Mouse (Mus musculus) layer of hippocampus, adult 9-11 months (tissue): Measurements from ENCODE around the gene Psd.
A peak's percentile ranks its signal among the peaks of the same experiment; 100 is the strongest.

Experiments used
- DNase-seq: peaks from one replicate; pipeline ENCODE4 v3.0.0; 2022

Psd gene

DNA sequence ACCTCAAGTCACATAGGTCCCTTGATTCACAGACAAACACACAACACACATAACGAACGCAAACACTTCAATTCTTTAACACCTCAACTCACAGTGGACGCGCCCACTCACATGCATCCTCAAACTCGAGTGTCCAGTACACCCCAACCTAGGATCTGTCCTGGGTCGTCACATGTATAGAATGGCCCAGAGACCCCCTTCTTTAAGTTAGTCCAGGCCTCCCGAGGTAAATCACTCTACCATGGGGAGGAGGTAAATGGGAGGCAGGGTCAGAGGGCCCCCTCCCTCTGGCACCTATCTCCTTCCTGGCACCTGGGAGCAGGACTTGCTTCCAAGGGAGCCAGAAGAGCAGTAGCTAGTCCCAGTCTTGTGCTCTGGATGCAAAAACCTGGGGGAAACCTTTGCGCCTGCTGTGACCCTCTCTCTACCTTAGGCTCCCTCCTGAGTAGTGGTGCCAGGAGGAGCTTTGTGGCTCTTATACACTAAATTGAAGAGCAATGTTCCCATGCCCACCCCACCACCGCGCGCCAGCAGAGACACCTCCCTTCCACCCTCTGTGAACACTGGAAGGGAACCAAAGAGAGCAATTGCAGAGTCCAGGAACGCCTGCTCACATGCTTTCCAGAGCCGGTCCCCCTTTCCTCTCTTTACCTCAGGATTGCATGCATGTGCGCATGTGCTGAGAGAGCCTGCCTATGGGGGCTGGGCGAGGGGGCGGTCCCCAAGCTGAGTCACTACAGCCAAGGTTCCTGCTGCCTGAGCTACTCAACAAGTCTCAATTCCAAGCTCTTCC is 8.2 kb downstream of the Psd start:
- DNase-seq: peak; percentile 94

DNA sequence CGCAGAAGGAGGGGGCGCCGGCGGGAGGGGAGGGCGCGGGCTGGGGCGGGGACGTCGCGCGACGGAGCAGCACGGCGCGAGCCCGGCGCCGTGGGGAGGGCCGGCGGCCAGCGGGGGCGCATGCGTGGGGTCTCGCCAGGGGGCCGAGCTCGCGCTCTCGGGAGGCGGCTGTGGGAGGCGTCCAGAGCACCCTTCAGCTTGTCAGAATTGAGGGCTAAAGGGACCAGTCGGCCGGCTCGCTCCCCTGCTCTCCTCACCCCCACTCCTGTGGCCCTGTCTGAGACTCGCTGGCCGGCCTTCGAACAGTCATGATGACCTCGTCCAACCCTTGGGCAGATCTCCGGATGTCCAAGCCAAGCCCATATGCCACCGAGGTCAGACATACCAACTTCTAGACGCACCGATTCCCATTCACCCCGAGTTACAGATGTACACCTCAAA is 8.9 kb downstream of the Psd start:
- DNase-seq: peak; percentile 53

DNA sequence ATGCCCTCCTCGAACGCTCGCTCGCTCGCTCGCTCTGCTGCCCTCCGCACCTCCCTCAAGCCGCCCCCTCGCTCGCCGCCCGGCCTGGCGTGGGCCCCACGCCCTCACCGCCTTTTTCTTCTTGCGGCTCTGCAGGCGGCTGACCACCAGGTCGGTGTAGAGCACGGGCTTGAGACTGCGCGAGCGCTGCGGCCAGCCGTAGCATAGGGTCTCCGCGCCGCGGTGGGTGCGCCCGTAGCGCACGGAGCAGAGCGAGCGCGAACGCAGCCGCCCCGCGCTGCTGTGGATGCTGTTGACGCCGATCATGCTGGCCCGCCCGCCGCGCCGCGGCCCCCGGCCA is 9.4 kb downstream of the Psd start:
- DNase-seq: peak; percentile 4

DNA sequence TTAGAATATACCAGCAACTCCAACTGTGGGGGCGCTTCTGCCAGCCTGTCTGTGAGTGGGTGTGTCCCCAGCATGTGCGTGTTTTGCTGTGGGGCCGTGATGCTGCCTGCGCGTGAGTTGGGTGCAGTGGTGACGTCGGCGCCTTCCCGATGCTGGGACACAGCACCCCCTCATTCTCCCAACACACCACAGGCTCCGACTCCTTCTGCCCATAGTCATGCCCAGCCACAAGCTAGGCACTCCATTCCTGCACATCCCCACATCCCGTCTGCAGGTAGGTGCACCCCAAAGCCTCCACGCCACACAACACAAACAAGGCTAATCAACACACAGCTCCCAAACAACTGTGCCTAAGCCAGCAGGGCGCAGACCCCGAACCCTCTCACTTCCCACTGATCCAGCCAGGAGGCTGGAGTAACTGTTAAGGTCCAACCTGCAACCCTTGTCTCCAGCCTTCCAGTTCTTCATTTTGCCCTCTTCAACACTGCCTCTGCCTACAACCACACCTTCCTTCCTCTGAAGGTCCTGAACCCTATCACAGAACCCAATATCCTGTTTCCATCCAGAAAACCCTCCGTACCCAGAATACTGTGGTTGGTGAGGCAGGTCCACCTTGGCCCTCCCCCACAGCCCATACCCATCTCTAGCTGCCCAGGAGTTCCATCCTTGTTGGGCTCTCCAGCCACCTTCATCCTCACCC is 10.0 kb downstream of the Psd start:
- DNase-seq: peak; percentile 91

DNA sequence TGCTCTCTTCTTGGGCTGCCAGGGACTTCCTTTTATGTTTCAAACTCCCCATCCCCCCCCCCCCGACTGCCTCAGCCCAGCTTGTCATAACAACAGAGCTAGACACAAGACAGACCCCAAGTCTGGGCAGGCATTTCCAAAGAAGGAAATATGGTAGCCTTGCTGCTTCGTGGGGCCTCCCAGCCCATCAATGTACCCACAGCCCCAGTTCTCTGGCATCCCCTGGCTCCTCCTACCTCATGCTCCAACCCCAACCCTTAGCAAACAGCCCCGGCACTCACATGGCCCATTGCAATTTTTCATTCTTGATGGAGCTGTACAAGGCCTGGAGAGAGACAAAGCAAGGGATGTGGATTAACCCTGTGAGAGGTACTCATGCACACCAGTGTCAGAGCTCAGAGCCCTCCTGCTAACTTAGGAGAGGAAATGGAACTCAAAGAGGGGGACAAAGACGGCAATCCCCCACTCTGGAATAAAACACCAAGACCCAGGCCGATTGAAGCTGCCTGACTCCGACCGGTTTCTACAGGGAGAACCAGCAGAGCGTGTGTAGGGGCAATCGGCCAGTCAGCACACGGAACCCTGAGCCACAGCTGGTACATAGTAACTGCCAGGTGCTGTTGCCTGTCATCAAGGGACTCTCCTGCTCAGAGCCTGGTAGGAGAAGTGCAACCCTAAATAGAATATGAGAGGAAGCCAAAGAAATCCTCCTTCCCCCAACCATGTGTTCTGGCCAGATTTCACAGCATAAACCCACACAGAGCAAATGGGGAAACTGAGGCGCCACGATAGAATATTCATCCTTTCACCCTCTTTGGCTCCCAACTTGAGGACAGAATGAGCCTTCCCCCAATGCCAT is 11.0 kb downstream of the Psd start:
- peak; percentile 38 for DNase-seq

DNA sequence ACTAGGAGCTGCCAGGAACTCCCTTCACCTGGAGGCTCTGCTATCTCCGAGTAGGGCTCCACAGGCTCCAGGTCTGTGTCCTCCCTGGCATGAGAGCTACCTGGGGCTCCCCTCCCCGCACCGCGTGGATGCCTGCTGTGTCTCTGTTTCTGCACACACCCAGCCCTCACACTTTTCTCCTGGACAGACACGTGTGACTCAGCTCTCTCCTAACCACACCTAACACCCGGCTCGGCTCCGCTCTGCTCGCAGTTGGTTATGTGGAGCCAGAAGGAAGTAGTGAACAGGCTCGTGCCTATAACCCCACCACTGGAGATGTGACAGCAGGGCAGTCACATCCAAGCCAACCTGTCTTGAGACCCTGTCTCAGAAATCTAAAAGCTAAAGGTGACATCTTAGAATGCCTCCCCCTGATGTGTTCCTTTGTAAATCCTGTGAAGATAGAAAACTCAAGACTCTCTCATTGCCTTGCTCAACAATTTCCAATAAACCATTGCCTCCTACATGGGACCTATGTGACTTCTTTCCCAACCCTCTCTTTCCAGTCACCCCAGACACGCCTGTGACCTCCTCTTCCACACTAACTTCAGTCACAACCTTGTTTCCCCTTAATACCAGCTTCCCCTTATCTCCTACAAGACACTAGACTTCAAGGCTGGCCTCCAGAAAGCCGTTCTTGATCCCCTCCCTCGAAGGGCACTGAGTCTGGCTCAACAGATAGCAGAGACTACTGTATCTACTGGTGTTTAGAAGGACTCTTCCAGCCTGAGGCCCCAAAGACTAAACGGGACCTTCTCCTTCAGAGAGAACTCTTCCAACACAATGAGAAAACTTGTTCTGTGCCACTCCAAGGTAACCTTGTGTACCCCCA is 11.8 kb downstream of the Psd start:
- DNase-seq: peak; percentile 2

DNA sequence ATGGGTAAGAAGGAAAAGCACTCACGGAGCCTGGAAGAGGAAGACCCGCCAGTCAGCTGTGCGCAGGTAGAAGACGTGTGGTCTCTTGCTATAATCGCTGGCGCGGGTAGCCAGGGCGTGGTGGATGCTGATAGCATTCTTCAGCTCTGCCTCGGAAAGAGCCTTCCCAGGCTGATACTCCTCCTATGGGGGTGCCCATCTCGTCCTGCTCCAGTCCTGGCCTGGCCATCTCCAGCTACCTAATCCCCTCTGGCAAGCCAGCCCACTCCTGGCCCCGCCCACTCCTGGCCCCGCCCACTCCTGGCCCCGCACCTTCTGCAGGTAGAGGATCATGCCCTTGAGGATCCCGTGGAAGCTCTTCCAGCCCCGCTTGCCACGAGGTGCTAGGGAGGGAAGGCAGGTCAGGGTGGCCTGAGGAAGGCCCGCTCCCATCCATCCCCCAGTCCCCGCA is 12.8 kb downstream of the Psd start:
- DNase-seq: peak; percentile 22

DNA sequence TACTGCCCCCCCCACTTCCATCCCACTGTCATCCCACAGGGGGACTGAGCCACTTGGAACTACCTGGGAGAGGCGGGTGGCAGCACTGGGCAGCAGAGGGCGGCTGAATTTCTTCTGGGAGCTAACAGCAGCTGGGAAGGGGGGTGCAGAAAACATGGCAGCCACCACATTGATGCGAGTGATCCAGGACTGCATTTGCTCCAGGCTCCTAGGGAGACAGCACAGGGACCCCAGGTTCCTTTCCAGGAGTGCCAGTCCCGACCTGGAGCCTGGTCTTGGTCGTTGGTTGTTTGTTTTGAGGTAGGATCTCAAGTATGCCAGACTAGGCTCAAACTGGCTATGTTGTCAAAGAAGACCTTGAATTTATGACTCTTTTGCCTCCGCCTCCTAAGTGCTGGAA is 13.4 kb downstream of the Psd start:
- no peak for DNase-seq

DNA sequence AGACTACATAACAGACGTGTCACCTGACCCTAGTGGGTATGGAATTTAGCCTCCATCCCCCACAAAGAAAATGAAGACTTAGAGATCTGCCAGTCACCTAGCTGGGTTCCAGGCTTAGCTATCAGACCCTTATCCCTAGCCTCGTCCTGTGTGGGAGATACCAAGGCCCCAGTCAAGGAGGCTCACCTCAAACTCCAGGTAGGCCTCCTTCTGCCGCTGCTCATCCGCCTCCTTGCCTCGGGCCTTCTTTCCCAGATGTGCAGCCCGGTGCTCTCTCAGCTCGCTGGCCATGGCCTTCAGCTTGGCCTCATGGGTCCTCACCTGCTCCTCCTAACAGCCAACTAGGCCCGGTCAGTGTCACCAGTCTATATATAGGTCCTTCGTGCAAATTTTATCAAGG is 13.8 kb downstream of the Psd start:
- DNase-seq: no peak

DNA sequence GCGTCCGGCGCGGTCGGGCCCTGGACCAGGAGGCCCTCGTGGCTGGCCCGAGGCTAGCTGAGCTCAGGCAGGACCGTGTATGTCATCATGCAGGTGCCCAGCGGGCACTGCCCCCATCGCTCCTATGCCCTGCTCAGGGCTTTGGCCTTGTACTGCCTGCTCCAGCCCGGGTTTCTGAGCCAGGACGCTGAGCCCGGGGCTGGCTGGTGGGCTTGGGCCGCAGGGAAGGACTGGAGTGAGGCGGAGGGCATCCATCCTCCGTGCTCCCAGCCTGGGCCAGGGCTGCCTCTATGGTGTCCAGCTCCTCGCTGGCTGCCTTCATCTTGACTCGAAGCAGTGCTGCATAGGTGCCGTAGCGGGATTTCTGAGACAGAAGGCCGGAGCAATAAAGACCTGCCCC is 14.4 kb downstream of the Psd start:
- DNase-seq: no peak

DNA sequence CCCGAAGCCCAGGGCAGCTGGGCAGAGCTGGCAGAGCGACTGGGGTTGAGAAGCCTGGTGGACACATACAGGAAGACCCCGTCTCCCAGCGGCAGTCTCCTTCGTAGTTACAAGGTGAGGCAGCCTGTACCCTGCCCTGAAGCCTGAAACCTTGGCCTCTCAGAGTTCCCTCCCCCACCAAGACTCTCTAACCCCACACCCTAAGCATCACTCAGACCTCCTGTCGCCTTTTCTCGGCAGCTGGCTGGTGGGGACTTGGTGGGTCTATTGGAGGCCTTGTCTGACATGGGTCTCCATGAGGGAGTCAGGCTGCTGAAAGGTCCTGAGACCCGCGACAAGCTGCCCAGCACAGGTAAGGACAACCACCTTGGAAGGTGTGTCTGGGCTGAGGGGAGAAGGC is 15.6 kb downstream of the Psd start:
- no peak for DNase-seq

DNA sequence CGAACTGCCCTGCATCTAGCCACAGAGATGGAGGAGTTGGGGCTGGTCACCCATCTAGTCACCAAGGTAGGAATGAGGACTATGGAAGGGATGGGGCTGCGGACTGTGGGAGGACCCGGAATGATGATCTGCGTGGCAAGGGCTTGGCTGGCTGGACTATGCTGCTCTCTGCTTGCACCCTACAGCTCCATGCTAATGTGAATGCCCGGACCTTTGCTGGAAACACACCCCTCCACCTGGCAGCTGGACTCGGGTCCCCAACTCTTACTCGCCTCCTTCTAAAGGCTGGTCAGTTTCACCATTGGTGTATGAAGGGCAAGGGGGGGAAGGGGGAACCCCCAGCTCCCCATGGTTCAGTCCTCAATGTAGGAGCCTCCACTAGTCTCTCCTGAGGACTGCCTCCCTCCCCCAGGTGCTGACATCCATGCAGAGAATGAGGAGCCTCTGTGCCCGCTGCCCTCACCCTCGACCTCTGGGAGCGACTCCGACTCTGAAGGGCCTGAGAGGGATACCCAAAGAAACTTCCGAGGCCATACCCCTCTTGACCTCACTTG is 16.6 kb downstream of the Psd start:
- no peak for DNase-seq

DNA sequence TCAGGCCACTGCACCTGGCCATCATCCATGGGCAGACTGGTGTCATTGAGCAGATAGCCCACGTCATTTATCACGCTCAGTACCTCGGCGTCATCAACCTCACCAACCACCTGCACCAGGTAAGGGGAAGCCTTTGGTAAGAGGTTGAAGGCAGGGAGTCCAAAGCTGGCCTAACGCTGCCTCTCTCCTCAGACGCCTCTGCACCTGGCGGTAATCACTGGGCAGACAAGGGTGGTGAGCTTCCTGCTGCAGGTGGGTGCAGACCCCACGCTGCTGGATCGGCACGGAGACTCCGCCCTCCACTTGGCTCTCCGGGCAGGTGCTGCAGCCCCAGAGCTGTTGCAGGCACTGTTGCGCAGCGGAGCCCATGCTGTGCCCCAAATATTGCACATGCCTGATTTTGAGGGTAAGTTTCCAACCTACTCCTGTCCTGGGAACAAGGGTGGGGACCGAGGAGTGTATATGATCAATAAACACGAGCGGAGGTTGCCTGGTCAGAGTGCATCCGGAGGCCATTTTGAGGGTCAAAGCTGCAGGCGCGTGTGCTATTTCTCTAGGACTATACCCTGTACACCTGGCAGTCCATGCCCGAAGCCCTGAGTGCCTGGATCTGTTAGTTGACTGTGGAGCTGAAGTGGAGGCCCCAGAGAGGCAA is 17.2 kb downstream of the Psd start:
- no peak for DNase-seq

DNA sequence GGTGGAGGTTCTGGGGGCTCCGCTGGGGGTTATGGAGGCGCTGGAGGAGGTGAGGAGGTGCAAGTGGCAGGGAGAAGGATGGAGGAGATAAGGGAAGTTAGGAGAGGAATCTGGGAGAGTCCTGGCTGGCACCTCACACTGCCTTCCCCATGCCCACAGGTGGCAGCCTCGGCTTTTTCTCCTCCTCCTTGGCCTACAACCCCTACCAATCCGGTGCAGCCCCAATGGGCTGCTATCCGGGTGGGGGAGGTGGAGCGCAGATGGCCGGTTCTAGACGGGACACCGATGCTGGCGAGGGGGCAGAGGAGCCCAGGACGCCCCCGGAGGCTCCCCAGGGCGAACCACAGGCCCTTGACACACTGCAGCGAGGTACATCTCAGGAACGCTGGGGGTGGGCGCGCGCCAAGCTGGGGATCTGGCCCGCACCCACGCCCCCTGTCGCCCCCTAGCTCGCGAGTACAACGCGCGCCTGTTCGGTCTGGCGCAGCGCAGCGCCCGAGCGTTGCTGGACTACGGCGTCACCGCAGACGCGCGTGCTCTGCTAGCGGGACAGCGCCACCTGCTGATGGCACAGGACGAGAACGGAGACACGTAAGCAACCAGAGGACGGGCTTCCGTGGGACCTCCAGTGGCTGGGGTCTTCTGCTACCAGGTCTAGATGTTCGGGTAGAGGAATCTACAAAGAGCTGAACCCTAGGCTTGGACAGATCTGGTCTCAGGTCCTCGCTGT is 18.1 kb downstream of the Psd start:
- peak; percentile 80 for DNase-seq

DNA sequence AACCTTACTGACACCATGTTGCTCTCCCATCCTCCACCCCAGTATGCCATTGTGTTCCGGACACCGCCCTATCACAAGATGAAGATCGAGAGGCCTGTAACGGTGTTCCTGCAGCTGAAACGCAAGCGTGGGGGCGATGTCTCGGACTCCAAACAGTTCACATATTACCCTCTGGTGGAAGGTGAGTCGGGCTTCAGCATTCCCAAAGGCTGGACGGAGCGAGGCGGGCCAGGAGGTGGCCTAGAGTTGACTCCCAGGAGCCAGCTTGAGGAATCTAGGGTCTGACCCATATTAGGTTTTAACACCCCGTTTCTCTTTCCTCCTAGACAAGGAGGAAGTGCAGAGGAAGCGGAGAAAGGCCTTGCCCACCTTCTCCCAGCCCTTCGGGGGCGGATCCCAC is 18.7 kb downstream of the Psd start:
- DNase-seq: no peak

DNA sequence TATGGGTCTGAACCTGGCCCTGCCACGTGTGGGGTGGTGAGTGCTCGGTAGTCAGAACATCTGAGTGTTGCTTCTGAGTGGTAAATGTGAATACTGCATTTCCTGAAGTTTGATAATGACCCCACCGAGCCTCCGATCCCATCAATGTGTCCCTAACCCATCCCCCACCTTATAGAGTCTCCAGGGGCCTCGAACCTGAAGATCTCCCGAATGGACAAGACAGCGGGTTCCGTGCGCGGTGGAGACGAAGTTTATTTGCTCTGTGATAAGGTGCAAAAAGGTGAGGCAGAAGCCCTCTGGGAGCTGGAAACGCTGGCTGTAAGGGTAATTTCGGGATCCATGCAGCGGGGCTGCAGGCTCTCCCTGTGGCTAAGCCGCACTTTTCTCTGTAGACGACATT is 19.2 kb downstream of the Psd start:
- DNase-seq: no peak

DNA sequence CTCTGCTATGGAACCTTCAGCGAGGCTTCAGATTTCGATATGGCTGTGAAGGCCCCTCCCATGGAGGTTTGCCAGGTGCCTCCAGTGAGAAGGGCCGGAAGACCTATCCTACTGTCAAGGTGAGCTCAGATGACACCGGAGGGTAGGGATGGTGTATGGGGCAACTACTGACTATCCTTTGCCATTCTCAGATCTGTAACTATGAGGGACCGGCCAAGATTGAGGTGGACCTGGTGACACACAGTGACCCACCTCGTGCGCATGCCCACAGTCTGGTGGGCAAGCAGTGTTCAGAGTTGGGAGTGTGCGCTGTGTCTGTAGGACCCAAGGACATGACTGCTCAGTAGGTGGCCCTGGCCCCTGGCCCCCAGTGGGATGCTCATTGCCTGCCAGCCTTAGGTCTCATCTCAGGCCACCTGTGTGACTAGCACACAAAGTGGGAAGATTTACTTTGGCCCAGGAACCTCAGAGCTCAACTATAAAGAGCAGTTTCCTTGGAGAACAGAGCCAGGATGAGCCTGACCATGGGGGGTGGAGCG is 20.1 kb downstream of the Psd start:
- no peak for DNase-seq

DNA sequence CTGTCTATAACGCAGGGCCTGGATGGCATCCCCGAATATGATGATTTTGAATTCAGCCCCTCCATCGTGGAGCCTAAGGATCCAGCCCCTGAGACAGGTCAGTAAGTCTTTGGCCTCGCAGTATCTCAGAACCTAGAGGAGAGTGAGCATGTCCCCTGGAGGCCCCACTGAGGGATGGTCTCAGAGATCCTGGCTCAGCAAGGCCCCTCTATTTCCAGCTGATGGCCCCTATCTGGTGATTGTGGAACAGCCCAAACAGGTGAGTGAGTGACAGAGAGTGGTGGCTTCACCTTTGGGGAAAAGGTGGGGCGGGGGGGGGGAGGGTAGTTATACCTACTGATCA is 20.7 kb downstream of the Psd start:
- DNase-seq: no peak

DNA sequence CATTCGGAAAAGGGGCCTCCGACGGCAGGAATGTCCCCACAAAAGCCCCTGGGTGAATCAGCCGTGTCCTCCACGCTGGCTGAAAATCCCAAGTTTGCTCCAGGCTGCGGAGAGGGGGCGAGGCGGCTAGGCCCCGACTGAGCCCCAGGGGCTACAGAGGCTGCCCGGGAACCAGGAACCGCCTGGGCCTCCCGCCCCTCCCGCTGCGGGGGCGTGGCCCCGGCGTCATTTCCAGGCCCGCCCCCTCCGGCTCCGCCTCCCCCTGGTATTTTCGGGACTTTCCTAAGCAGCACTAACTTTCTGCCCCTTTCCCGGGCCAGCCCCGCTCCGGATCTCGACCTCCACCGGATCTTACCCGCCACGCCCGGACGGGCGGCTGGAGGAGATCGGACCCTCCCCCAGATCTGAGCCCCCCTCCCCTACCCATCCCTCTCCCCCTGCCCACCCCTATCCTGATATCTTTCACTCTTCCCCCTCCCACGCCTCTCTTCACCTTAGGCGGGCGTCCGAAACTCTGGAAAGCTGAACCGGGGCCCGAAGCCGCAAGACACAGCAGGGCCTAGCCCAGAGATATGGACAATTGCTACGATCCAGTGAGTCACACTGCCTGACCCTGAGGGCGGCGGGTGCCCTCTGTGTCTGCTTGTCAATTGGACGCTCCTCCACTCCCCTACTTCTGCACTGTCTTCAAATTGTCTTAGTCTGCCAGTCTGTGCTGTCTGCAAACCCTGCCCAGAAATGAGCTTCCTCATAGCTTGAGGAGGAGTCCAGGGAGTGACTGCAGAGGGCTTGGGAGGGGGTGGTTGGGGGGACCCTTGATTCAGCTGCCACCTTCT is 21.3 kb downstream of the Psd start:
- DNase-seq: peak; percentile 75

DNA sequence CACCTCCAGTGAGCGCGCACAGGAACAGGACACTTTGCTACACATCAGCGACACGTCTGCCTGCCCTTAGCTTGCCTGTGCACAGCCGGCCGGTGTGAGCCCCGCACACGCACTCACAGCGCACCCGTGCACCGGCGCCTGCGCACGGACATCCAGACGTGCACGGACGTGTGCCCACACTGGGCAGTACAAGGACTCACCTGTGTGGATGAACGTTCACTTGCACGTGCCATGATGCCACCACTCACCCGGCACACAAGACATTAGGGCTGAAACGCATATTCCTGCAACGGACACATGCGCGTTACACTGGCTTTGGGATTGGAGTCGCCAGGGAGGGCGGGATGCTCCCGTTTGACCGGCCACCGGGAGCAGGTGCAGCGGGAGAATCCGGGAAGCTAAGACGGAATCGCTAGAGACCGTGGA is 22.0 kb downstream of the Psd start:
- no peak for DNase-seq
